ENCODE assay signal across 8 mouse cellular contexts in genomic region chr12:80157675-80158074, GRCm38 (mm10). TPM values are rescaled to one million over a fixed set of nuclear protein-coding genes. Genes with fewer than 3 reads are reported as not detected.
A peak's percentile ranks its signal among the peaks of the same experiment; 100 is the strongest.
DNase-seq lines count a peak whose midpoint lies in the region; ATAC-seq and TF ChIP-seq lines count a peak whose summit lies in the region.

No protein-coding gene starts in this region.

- no peaks in the 10 kb centered on the region for H3K36me3 ChIP-seq in heart, embryonic 15.5 days
- H3K36me3 ChIP-seq in neural tube, embryonic 15.5 days = no peaks in the 10 kb centered on the region
- no peaks in the 10 kb centered on the region for H3K36me3 ChIP-seq in hindbrain, embryonic 14.5 days (replicated peaks; ENCODE audit: control insufficient read depth, insufficient read depth)
- no peaks in the 10 kb centered on the region for H3K36me3 ChIP-seq in stomach, postnatal 0 days (ENCODE audit: control insufficient read depth, insufficient read depth, low read length)

- no peak for ATAC-seq in heart, embryonic 15.5 days (replicated peaks; ENCODE audit: insufficient number of reproducible peaks, insufficient read depth, low FRiP score, low read depth)
- no peak for ATAC-seq in neural tube, embryonic 15.5 days (ENCODE audit: low FRiP score)
- ATAC-seq in hindbrain, embryonic 14.5 days (ENCODE audit: low FRiP score) = no peak
- no peak for ATAC-seq in stomach, postnatal 0 days (ENCODE audit: low FRiP score, low TSS enrichment)

- no peak overlapping the region for H3K4me3 ChIP-seq in heart, embryonic 15.5 days
- H3K4me3 ChIP-seq in neural tube, embryonic 15.5 days (replicated peaks) = no peak overlapping the region
- no peak overlapping the region for H3K4me3 ChIP-seq in hindbrain, embryonic 14.5 days (replicated peaks; ENCODE audit: low read length)
- H3K4me3 ChIP-seq in stomach, postnatal 0 days (ENCODE audit: low read depth, low read length) = no peak overlapping the region

- H3K27ac ChIP-seq in heart, embryonic 15.5 days = no peak overlapping the region
- no peak overlapping the region for H3K27ac ChIP-seq in neural tube, embryonic 15.5 days (replicated peaks)
- H3K27ac ChIP-seq in hindbrain, embryonic 14.5 days = no peak overlapping the region
- H3K27ac ChIP-seq in stomach, postnatal 0 days (replicated peaks) = no peak overlapping the region

- DNase-seq in heart, adult 8-10 months (ENCODE audit: low spot score) = no peak
- DNase-seq in neural tube, embryonic 10.5 days (ENCODE audit: extremely low spot score, low spot score) = no peak
- peak; percentile 73 for DNase-seq in hindbrain, embryonic 14.5 days (ENCODE audit: low spot score)
- no peak for DNase-seq in stomach, postnatal 0 days (ENCODE audit: low spot score)
- no peak for DNase-seq in adrenal gland, adult 8-10 months
- no peak for DNase-seq in ovary, postnatal 36 days (ENCODE audit: low spot score)

- no peaks in the 10 kb centered on the region for H3K27me3 ChIP-seq in heart, embryonic 15.5 days
- no peaks in the 10 kb centered on the region for H3K27me3 ChIP-seq in neural tube, embryonic 15.5 days (replicated peaks)
- no peaks in the 10 kb centered on the region for H3K27me3 ChIP-seq in hindbrain, embryonic 14.5 days (ENCODE audit: control insufficient read depth, insufficient read depth, low read length)
- H3K27me3 ChIP-seq in stomach, postnatal 0 days (ENCODE audit: control insufficient read depth, insufficient read depth, low read length) = no peaks in the 10 kb centered on the region

- no peaks in the 10 kb centered on the region; the same call in 1 of the 2 replicates for H3K4me1 ChIP-seq in heart, embryonic 15.5 days (replicated peaks)
- H3K4me1 ChIP-seq in neural tube, embryonic 15.5 days = peaks cover 2% of the 10 kb centered on the region; the same call in 1 of the 2 replicates
- H3K4me1 ChIP-seq in hindbrain, embryonic 14.5 days (replicated peaks; ENCODE audit: control insufficient read depth, insufficient read depth, low read length) = no peaks in the 10 kb centered on the region
- H3K4me1 ChIP-seq in stomach, postnatal 0 days (replicated peaks; ENCODE audit: control insufficient read depth, insufficient read depth) = no peaks in the 10 kb centered on the region

- H3K9ac ChIP-seq in heart, embryonic 15.5 days = no peak overlapping the region
- H3K9ac ChIP-seq in neural tube, embryonic 15.5 days (replicated peaks) = no peak overlapping the region
- H3K9ac ChIP-seq in hindbrain, embryonic 14.5 days = no peak overlapping the region
- H3K9ac ChIP-seq in stomach, postnatal 0 days (ENCODE audit: low read length) = no peak overlapping the region

- TF ChIP-seq CTCF in stomach, postnatal 0 days (IDR thresholded peaks at IDR 0.05; ENCODE audit: low read depth) = peak; percentile 82

- peak overlapping the region; percentile 36; the same call in 1 of the 2 replicates for H3K4me2 ChIP-seq in heart, embryonic 15.5 days
- peak overlapping the region; percentile 28; the same call in 1 of the 2 replicates for H3K4me2 ChIP-seq in neural tube, embryonic 15.5 days
- H3K4me2 ChIP-seq in hindbrain, embryonic 14.5 days (replicated peaks) = no peak overlapping the region
- no peak overlapping the region for H3K4me2 ChIP-seq in stomach, postnatal 0 days (replicated peaks; ENCODE audit: low read depth)

- H3K9me3 ChIP-seq in heart, embryonic 15.5 days (replicated peaks) = no peaks in the 10 kb centered on the region
- H3K9me3 ChIP-seq in neural tube, embryonic 15.5 days (replicated peaks) = no peaks in the 10 kb centered on the region
- no peaks in the 10 kb centered on the region for H3K9me3 ChIP-seq in hindbrain, embryonic 14.5 days (ENCODE audit: control insufficient read depth, low read length)
- H3K9me3 ChIP-seq in stomach, postnatal 0 days (ENCODE audit: control insufficient read depth, low read length) = no peaks in the 10 kb centered on the region

- 7% methylated on average over 5 of the region's 5 CpGs for WGBS in heart, embryonic 15.5 days
- WGBS in neural tube, embryonic 15.5 days = 6% methylated on average over 5 of the region's 5 CpGs
- WGBS in hindbrain, embryonic 14.5 days = 11% methylated on average over 5 of the region's 5 CpGs
- 7% methylated on average over 5 of the region's 5 CpGs for WGBS in stomach, postnatal 0 days

- no peak for TF ChIP-seq EP300 in stomach, postnatal 0 days (optimal IDR thresholded peaks at IDR 0.05)

RNA-seq across cellular contexts. Expression of gene Zfp36l1, which starts 44.9 kb away (rescaled TPM):
- 94.7 and 107 TPM in 2 replicates for polyA plus RNA-seq in heart, embryonic 15.5 days (2015; fragmentation: Nextera tagmentation; extraction: Ambion mirVana)
- total RNA-seq in heart, adult 8-10 months (2022) = 100 to 1,000 TPM in 1 of 4 experiments, 10 to 100 TPM in 3; 65.0 to 103 (median 80.0) TPM
- 33.6 and 54.3 TPM in 2 replicates for polyA plus RNA-seq in neural tube, embryonic 15.5 days (2015; fragmentation: Nextera tagmentation; extraction: Ambion mirVana)
- 47.7 and 48.8 TPM in 2 replicates for polyA plus RNA-seq in hindbrain, embryonic 14.5 days (2014; fragmentation: Nextera tagmentation; extraction: Ambion mirVana)
- polyA plus RNA-seq in stomach, postnatal 0 days (2015; fragmentation: Nextera tagmentation; extraction: Ambion mirVana) = 90.8 and 98.5 TPM in 2 replicates
- 100 to 1,000 TPM; 257 to 328 (median 289) TPM for total RNA-seq in adrenal gland, adult 8-10 months (2022)

Comparison
In these comparisons a context has a peak if more than half of its experiments do, and no peak if none do; other contexts are left out.
1. H3K4me2 ChIP-seq: peak in heart, embryonic 15.5 days (single experiment) and neural tube, embryonic 15.5 days (single experiment); none in hindbrain, embryonic 14.5 days (single experiment) and stomach, postnatal 0 days (single experiment).